Mouse (Mus musculus) fibroblast of lung, adult 2 months (primary cell): Measurements from ENCODE around the gene Kcnip3.
A peak's percentile ranks its signal among the peaks of the same experiment; 100 is the strongest.

ENCODE experiments used
- DNase-seq: peaks from one replicate; pipeline ENCODE4 v3.0.0-alpha.2; 2011; ENCODE audit warnings: low read depth

The Kcnip3 gene

DNA sequence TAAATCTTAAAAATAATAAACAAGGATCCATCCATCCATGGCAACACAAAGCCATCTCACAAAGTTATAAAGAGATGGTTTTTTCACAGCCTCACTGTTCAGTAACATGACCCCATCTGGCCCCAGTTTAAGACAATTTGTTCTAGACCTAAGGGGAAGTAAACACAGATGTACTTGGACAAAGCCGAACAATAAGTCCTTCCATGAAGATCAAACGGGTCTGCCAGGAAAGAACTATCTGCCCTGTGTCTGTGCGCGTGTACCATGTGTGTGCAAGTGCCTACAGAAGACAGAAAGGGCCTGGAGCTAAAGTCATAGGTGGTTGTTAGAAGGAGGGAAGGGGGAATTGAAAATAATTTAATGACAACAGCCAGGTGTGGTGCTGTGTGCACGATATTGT is 51.7 kb downstream of the Kcnip3 start:
- DNase-seq: no peak

DNA sequence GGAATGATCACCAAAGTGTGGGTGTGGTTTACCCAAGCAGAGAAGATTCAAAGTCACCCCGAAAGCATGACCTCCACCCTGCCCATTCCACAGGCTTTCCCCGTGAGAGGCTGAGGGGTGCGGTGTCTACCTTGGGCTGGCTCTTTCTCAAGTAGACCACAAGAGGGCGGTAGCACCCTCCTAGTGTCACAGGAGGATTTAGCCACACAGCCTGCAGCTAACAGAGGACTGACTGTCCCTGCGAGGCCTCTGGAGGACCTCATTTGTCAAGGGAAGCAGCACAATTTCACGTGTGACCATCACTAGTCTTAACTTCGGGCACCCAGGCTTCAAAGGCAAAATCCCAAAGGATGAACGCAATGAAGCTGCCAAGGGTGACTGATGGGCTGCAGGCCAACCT is 59.6 kb downstream of the Kcnip3 start:
- no peak for DNase-seq

GRCm38 (mm10) chr2:127461351-127461750 is 60.5 kb downstream of the Kcnip3 start:
- no peak for DNase-seq

- no peak for DNase-seq
These were observed 62.6 kb downstream of the Kcnip3 start for GRCm38 (mm10) chr2:127459341-127459740.

GRCm38 (mm10) chr2:127453764-127454163 is 68.1 kb downstream of the Kcnip3 start:
- peak; percentile 29 for DNase-seq

DNA sequence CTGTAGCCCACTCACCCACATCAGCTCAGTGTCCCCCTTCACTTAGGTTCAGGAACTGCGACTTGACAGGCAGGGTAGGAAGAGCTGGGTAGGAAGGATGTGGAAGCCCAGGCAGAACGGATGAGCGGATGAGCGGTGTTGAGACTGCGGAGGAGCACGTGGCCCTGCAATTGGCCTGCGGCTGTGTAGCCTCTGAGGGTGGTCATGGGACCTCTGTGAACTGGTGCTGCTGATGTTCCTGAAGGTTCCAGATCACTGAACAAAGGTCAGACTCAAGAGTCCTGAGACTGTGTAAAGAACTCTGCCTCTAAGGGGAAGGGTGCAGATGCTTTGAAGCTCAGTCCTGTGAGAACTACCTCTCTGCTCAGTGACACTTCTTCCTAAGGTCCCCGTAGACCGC is 68.8 kb downstream of the Kcnip3 start:
- no peak for DNase-seq

DNA sequence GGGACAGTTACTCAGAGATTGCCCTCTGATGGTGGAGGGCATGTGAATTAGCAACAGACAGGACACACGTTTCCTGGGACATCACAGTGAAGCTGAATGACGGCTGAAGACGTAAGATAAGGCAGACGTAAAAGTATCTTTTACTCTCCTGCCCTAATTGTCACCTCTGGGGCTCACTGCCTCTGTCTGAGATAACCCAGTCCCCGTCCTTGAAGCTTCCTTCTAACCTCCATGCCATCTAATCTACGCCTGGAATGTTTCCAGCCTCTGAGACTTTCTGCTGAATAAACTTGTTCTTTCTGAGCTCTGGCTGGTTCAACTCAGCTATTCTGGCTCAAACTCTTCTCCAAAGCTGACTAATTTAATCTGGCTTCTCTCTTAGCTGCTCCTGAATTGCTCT is 70.1 kb downstream of the Kcnip3 start:
- DNase-seq: no peak

GRCm38 (mm10) chr2:127449691-127450090 is 72.2 kb downstream of the Kcnip3 start:
- no peak for DNase-seq

GRCm38 (mm10) chr2:127446847-127447246 is 75.0 kb downstream of the Kcnip3 start:
- DNase-seq: no peak

GRCm38 (mm10) chr2:127444055-127444789 is 77.7 kb downstream of the Kcnip3 start, which contains the start of gene Fahd2a:
Fahd2a (minus strand) TSS chr2:127444565.
- DNase-seq: peak; percentile 58

GRCm38 (mm10) chr2:127437697-127438096 is 84.2 kb downstream of the Kcnip3 start:
- no peak for DNase-seq

DNA sequence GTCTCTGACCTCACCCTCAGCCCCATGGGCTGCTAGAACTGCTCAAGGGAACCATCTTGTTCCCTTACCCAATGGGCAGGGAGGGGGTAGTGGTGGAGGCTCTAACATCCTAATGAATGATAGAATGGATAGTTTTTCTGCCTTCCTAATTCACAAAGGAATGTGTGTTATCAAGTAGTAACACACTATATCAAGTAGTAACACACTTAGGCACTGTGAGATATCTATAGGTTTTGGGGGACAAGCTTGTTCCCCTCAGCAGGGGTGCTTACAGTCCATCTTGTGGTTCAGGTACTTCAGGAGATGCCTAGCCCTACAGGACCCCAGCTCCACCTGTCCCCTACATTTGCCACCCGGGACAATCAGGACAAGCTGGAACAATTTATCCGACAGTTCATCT is 86.3 kb downstream of the Kcnip3 start:
- DNase-seq: no peak

DNA sequence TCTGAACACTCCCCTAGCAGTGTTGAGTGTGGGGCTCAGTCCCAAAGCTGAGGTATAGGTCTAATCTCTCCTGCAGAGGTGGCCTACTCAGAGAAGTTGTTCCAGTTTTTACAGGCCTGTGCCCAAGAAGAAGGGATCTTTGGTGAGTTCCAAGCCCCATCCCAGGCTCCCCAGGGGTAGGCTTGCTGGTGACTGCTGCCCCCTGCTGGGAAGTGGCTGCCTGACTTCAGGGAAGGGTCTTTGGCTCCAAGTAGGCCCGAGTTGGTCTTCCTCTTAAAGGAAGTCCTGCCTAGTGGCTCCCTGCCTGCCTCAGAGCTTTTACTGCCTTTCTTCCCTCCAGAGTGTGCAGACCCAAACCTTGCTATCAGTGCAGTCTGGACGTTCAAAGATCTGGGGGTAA is 86.8 kb downstream of the Kcnip3 start:
- no peak for DNase-seq

DNA sequence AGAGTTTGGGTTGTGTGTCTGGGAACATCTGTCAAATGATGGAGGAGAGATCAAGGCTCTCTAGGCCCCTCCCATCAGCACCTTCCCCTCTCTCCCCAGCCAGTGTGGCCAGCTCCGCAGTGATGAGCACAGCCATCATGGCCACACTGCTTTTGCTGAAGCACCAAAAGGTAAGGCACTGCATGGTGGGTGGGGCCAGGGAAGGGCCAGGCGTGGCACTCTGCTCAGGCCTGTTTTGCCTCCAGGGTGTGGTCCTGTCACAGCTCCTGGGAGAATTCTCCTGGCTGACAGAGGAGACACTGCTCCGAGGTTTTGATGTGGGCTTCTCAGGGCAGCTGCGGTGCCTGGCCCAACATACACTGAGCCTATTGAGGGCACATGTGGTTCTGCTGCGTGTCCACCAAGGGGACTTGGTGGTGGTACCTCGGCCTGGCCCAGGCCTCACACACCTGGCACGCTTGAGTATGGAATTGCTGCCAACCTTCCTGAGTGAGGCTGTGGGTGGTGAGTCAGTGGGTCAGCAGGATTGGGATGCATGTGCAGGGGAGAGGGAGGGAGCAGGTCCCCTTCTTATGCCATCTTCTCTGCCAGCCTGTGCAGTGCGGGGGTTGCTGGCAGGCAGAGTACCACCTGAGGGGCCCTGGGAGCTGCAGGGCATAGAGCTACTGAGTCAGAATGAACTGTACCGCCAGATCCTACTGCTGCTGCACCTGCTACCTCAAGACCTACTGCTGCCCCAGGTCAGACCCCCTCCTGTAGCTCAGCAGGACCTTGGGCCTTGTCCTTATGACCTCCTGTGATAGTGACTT is 88.2 kb downstream of the Kcnip3 start:
- no peak for DNase-seq

- DNase-seq: no peak
These were observed 91.7 kb downstream of the Kcnip3 start for GRCm38 (mm10) chr2:127430238-127430637.

DNA sequence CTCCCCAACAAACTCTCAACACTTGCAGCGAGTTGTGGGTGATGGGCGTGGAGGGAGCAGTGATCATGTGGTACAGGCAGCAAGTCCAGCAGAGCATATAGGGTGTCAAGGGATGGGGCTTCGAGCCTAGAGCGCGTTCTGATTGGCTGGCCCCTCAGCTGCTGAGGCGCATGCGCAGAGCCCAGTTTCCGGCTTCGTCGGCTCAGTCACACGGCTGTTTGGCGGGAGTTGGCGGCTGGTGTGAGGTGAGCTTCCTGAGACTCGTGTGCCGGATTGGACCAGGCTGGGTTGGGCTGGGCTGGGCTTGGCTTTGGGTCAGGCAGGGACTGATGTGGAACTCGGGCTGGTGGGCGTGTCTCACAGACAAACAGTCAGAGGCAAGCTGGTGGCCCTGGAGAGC is 96.9 kb downstream of the Kcnip3 start, which contains the start of gene Gpat2:
TSS of gene Gpat2 (plus strand) at position 223 of the 400 bp plus-strand sequence.
- no peak for DNase-seq

DNA sequence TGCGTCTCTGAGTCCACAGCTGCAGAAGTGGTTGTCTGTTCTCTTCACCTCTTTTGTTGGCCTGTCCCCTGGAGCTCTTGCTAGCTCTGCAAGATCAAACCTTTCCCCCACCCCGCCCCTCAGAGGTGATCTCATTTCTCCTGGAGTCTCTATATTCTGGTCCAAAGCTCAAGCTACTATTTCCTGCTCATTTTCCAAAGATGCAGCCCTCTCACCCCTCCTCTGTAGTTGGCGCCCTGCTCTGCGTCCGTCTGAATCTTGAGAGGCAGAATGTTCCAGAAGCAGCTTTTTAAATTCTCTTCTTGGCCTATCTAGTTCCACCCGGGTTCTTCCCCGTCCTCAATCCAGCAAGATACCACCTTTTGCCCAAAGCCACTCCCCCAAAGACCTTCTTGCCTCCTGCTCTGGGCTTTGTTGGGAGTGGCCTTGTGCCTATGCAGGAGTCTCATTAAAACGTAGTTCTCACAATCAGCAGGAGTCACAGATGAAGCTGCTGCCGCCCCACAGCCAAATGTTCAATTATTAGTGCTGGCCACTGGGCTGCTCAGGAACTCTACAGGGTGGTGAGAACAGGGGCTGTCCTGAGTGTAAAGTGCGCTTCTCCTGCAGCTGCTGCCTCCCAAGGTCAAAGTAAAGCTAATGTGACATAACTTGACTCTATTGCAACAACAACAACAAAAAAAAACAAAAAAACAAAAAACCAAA is 103.5 kb downstream of the Kcnip3 start:
- no peak for DNase-seq

DNA sequence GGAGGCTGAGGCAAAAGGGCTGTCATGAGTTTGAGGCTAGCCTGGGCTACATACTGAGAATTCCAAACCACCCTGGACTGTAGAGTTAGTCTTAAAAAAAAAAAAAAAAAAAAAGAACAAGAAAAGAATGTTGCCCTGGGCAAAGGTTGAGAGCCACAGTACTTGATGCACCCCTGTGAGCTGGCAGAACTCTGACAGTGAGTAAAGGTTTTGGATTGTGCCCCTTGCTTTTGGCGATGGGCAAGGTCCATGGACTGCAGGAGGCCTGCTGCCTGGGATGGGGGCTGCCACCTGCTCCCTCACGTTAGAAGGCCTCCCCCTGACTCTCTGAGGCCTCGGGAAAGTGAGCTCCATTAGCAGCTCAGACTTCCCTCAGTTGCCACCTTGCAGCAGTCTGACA is 105.2 kb downstream of the Kcnip3 start:
- DNase-seq: no peak

- DNase-seq: no peak
These were observed 106.1 kb downstream of the Kcnip3 start for GRCm38 (mm10) chr2:127415806-127416205.

GRCm38 (mm10) chr2:127411126-127411525 is 110.8 kb downstream of the Kcnip3 start:
- no peak for DNase-seq
